Mouse (Mus musculus): ENCODE data around the gene Mak.
A peak's percentile ranks its signal among the peaks of the same experiment; 100 is the strongest.
"Not testable (repeated sequence)": the region's sequence is repeated elsewhere in the genome, so short reads cannot be mapped to it uniquely, and the experiment has no call there.

Gene Mak

DNA sequence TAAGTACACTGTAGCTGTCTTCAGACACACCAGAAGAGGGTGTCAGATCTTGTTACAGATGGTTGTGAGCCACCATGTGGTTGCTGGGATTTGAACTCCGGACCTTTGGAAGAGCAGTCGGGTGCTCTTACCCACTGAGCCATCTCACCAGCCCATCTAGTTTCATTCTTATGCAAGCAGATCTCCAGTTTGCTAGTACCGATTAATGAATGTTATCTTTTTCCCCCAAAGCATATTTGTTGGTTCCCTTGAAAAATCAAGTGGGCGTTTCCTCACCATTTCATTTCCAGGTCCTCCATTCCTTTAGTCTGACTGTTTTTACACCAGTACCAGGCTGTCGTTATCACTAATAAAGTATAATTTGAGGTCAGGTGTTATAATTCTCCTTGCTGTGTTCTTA, 81.0 kb downstream of the Mak start:
- DNase-seq (ENCODE audit: low spot score), result not testable (repeated sequence)

DNA sequence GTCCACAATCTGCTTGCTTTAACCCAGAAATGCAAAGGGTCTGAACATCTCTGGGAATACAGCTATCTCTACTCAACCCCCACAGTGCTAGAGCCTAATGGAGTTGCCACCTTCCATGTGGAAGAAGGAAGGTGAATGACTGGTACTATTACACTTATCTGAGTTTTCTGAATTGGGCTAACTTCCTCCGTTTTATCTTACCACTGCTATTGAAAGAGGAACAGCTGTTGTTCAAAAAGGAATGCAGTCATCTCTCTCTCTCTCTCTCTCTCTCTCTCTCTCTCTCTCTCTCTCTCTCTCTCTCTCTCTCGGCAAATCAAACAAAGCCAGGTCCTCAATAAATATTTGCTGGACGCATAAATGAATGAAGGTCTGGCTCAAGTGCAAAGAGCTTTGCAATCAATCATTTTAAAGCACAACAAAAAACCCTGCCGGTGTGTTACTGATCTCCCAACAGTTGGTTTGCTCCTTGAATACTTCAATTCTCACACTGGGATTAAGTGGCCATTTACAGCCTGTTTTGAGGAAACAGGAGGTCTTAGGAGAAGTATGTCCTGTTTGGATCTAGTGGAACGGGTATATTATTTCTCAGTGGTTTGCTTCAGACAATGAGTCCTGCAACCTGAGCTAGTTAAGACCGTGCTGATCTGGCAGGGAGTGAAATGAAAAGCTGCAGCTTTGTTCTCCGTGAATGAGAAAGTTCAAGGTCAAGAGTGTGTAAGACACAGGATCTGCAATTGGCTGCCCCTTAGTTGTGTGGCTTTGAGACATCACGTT, 84.8 kb downstream of the Mak start:
- no peak for DNase-seq (ENCODE audit: low spot score)

DNA sequence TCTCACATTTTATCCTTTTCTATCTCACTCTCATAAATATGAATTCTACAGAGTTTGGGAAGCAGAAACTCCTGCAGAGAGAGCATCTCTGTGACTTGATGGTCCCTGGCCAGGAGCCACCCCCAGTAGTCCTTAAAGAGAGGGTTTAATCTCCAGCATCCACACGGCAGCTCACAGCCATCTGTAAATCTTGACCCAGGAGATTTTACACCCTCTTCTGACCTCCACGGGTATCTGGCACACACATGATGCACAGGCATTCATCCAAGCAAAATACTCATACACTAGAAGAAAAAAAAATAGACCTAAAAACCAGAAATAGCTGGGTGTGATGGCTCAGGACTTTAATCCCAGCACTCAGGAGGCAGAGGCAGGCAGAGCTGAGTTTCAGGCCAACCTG, 91.1 kb downstream of the Mak start:
- no peak for DNase-seq (ENCODE audit: low spot score)

DNA sequence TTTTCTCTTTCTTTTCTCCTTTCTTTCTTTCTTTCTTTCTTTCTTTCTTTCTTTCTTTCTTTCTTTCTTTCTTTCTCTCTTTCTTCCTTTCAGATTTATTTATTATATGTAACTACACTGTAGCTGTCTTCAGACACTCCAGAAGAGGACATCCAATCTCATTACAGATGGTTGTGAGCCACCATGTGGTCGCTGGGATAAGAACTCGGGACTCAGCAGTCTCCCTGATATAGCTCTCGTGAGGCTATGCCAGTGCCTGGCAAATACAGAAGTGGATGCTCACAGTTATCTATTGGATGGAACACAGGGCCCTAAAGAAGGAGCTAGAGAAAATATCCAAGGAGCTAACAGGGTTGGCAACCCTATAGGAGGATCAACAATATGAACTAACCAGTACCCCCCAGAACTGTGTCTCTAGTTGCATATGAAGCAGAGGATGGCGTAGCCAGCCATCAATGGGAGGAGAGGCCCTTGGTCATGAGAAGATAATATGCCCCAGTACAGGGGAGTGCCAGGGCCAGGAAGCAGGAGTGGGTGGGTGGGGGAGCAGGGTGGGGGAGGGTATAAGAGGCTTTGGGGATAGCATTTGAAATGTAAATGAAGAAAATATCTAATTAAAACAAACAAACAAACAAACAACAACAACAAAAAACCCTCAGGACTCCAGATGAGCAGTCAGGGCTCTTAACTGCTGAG, 91.8 kb downstream of the Mak start:
- DNase-seq (ENCODE audit: low spot score), result not testable (repeated sequence)

DNA sequence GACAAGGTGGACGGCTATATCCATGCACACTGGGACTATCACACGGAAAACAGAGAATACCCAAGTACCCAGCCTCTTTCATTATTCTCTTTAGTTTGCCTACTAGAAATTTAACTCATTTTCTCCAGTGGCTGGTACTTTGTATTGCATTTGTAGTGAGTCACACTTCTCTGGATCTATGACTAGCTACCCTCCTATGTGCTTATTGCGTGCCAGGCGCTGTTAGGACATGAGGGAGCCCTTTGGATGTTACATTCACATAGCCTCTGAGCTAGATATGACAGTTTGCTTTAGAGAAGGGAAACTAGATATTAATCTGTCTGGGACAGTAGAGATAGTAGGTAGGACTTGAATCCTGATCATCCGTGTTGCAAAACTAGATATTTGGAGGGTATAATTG, 93.4 kb downstream of the Mak start:
- DNase-seq (ENCODE audit: low spot score), result no peak

DNA sequence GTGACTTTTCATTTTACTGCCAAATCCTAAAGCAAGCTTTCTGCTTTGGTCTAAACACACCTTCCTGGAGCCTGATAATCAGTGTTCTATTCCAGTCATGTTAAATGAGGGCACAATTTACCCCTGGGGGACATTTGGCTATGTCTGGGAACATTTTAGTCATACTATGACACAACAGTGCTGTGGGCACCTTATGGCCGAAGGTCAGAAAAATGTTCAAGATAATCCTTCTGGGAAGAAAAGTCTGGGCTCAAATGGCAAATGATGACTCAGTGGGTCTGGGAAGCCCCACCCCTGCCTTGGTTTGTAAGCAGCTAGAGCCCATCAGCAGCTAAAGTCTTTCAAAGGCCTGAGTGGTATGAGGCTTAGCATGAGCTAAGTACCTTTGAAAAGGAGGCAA, 96.7 kb downstream of the Mak start:
- DNase-seq (ENCODE audit: low spot score), result no peak

DNA sequence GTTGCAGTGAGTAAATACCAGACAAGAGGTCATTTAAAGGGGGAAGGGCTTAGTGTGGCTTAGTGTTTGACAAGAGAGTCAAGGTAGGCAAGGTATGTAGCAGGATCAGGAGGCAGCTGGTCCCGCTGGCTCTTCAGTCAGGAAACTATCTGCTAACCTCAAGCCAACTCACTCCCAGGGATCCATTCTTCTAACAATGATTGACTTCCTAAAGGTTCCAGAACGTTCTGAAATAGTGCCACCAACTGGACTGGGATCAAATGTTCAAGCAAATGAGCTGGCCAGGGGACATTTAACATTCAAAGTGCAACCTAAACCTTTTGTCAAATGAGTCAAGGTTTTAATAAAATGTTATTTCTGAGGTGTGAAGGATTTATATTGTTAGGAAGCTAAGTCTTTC, 100.2 kb downstream of the Mak start:
- DNase-seq (ENCODE audit: low spot score), result no peak

DNA sequence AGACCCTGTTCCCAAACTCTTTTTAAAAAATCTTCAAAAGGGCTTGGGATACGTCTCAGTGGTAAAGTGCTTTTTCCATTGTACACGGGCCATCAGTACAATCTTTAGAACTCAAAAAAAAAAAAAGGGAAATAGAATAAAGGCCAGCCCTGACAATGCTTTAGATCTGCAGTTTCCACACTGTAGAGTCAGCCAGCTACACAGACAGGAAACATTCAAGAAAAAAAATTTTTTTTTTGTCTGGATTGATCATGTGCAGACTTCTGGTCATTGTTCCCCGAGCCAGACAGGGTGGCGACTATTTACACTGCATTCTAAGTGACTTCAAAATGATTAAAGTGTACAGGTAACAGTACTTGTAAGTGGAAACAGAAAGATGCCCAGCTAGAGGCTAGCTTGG, 100.9 kb downstream of the Mak start:
- no peak for DNase-seq (ENCODE audit: low spot score)

DNA sequence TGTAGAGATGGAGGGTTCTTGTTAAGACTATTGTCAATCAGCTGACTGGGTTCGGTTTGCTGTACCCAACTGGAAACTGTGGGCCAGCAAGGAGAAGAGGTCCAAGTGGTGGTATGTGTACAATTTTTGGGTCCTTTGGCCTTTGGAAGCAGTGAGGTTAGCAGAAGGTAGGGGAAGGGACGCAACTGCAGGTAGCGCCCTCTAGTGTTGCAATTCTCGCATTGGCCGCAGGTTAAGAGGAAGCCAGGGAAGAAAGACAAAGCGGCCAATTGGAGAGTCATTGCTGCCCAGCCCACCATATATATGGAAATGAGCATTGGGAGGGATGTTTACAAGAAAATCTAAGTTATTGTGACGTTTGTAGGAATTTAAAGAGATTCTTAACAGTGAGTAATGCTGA, 101.9 kb downstream of the Mak start:
- peak; percentile 43 for DNase-seq (ENCODE audit: low spot score)

All from ovary, postnatal 14 days (tissue).